Mouse (Mus musculus) ES-E14 (cell line): ENCODE measurements at regions not wholly inside any gene's neighbourhood (a gene's known extent, or its start where the extent isn't known, plus 50 kb on each side); places are given as distances from the start of the nearest gene placed in this dataset.

ENCODE experiments used
- DNase-seq: peaks from one replicate; pipeline ENCODE4 v3.0.0-alpha.2; 2013; ENCODE audit warnings: low read depth, low spot score
- H3K27ac ChIP-seq: 2 replicates; pipeline ENCODE4 v1.5.1; 2012; ENCODE audit warnings: low read depth, mild to moderate bottlenecking, low read length, moderate library complexity, mixed read lengths; ENCODE audit not compliant: poor library complexity, insufficient read depth, severe bottlenecking
- H3K36me3 ChIP-seq: 2 replicates; pipeline ENCODE4 v1.6.1; 2012; ENCODE audit warnings: mild to moderate bottlenecking, low read length, moderate library complexity, mixed read lengths; ENCODE audit not compliant: control insufficient read depth, poor library complexity, insufficient read depth, severe bottlenecking
- H3K4me1 ChIP-seq, 2 experiments: fragments of 150-350 bp in 1 of 2; sonication (generic) in 1 of 2; 2 replicates each; pipeline ENCODE4 v1.6.1; 2012; ENCODE audit warnings: low read length in 2 of 2, mild to moderate bottlenecking in 1 of 2, mixed read lengths in 1 of 2; ENCODE audit not compliant: control insufficient read depth in 2 of 2, insufficient read depth in 2 of 2, poor library complexity in 1 of 2
- H3K4me3 ChIP-seq, 2 experiments: fragments of 150-350 bp in 1 of 2; sonication (generic) in 1 of 2; 2 replicates each; pipeline ENCODE4 v1.5.1; 2012; ENCODE audit warnings: low read length in 2 of 2, low read depth in 1 of 2, mild to moderate bottlenecking in 1 of 2, mixed read lengths in 1 of 2; ENCODE audit not compliant: insufficient read depth in 1 of 2, poor library complexity in 1 of 2, severe bottlenecking in 1 of 2
- H3K9ac ChIP-seq: 2 replicates; pipeline ENCODE4 v1.6.1; 2012; ENCODE audit warnings: low read depth, mild to moderate bottlenecking, low read length, mixed read lengths; ENCODE audit not compliant: poor library complexity, insufficient read depth, severe bottlenecking
- H3K9me3 ChIP-seq: fragments of 150-350 bp; sonication (generic); 2 replicates; pipeline ENCODE4 v1.6.1; 2012; ENCODE audit warnings: low read depth, mild to moderate bottlenecking, low read length; ENCODE audit not compliant: control insufficient read depth, insufficient read depth
- CHD2 ChIP-seq: IDR thresholded peaks from 2 replicates; pipeline ENCODE4 v1.6.1; 2014; ENCODE audit warnings: mild to moderate bottlenecking, low read depth, low read length, inconsistent platforms
- HCFC1 ChIP-seq: IDR thresholded peaks from 2 replicates; pipeline ENCODE4 v1.6.1; 2012; ENCODE audit warnings: low read length, inconsistent platforms, borderline replicate concordance; ENCODE audit not compliant: insufficient read depth
- MAFK ChIP-seq: IDR thresholded peaks from 2 replicates; pipeline ENCODE4 v1.6.1; 2014; ENCODE audit warnings: mild to moderate bottlenecking, low read depth, low read length, inconsistent platforms; ENCODE audit not compliant: insufficient read depth
- ZC3H11A ChIP-seq: IDR thresholded peaks from 2 replicates; pipeline ENCODE4 v1.6.1; 2012; ENCODE audit warnings: low read depth, mild to moderate bottlenecking, inconsistent platforms, low read length, borderline replicate concordance
- ZNF384 ChIP-seq: IDR thresholded peaks from 2 replicates; pipeline ENCODE4 v1.6.1; 2012; ENCODE audit warnings: low read depth, low read length, inconsistent platforms
- in situ Hi-C, 2 experiments: fragments of 600-800 bp; cut with MboI; formaldehyde crosslinking; loops; one replicate each; pipeline ENCODE4 v1.15.1; 2025; ENCODE audit warnings: low sequenced_read_pairs in 2 of 2, inconsistent platforms in 1 of 2; ENCODE audit not compliant: unreplicated experiment in 2 of 2

DNA sequence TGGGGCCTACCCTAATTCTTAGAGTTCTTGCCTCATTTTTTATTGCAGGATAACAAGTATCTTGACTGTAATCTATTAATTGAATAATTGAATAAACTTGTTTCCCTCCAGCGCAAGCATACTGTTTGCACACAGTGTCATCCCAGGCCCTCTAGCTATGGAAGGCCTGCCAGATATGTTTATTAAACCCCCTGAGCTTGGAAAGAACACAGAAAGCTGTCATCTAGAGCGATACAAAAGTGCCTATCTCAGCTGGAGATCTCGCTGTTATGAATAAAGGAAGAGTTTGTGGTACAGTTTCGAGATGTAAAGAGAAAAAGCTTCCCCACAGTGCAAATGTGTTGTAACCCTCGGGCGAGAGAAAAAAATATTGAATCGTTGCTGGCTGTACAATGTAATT, 324.2 kb downstream of the Sox2 start:
- Histone ChIP-seq H3K9me3 (no peaks in the 10 kb centered on the region), H3K4me3 (no peak overlapping the region), H3K27ac (no peak overlapping the region), H3K36me3 (no peaks in the 10 kb centered on the region), H3K9ac (no peak overlapping the region), H3K4me1 (no peaks in the 10 kb centered on the region)
- no peak for TF ChIP-seq ZC3H11A
- no peak for TF ChIP-seq ZNF384
- no peak for TF ChIP-seq HCFC1
- TF ChIP-seq CHD2, result no peak
- TF ChIP-seq MAFK, result no peak
- no peak for DNase-seq
- in situ Hi-C loops, result no loop called here
